Comparison of ENCODE assay signal across 8 mouse cellular contexts in the genomic region with DNA sequence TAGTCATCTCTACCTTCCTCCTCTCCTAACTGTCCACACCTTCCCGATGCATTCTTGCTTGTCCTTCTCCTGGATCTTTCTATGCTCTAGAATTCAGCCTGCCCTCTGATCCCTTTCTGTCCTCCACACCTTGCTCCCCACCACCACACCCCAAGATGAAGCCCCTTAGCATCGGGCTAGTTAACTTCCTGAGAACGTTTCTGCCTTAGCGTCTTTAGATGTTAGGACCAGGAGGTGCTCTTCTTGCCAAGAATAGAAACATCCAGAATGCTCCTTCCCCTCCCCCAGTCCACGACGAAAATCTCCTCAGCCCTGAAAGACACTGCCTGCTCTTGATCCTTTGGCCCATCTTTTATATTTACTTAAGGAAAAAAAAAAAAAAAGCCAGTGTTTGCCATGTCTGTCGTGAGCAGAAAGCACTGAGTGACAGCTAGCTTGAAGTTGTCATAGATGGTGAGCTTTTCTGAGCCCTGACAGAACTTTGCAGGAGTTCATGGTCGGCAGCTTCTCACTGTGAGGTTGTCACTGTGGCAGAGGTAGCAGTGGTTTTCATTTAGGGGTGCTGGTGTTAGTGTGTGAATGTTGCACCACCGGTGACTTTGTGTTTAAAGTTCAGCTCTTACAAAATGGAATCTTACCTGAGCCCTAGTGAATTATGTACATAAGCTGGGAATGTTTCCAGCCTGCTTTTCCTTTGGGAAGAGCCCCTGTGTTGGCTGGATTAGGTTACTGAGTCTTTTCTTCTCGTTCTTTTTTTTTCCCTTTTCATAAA. TPM values are rescaled to one million over a fixed set of nuclear protein-coding genes. Genes with fewer than 3 reads are reported as not detected.
DNase-seq lines count a peak whose midpoint lies in the region; ATAC-seq and TF ChIP-seq lines count a peak whose summit lies in the region.

No protein-coding gene starts in this region.

- H3K27me3 ChIP-seq in heart, adult 2 months (ENCODE audit: control insufficient read depth, insufficient read depth, low read length) = no peaks in the 10 kb centered on the region
- no peaks in the 10 kb centered on the region for H3K27me3 ChIP-seq in CH12.LX (replicated peaks)
- H3K27me3 ChIP-seq in limb, embryonic 10.5 days (ENCODE audit: low read depth, poor library complexity, severe bottlenecking) = no peaks in the 10 kb centered on the region
- H3K27me3 ChIP-seq in neural tube, embryonic 15.5 days (replicated peaks) = no peaks in the 10 kb centered on the region

- WGBS in heart, adult 2 months = 12% methylated on average over 10 of the region's 10 CpGs
- WGBS in limb, embryonic 10.5 days = 34% methylated on average over 10 of the region's 10 CpGs
- WGBS in neural tube, embryonic 15.5 days = 21% methylated on average over 10 of the region's 10 CpGs

- dilution Hi-C loops in CH12.LX (cut with MboI; ENCODE audit: extremely low pct_ligation_motif_present, extremely low pct_unique_long_range_greater_than_20kb, low sequenced_read_pairs) = no loop called here

- in situ Hi-C loops in CH12.LX (cut with MboI; ENCODE audit: low pct_ligation_motif_present, low pct_unique_long_range_greater_than_20kb, low sequenced_read_pairs) = loop anchor here (5.0 kb wide), 1 partner anchor 36 kb away; no protein-coding TSS in a partner anchor

- H3K4me1 ChIP-seq in heart, adult 2 months (ENCODE audit: control insufficient read depth, insufficient read depth, low read length) = peaks cover 13% of the 10 kb centered on the region
- peaks cover 5 to 21% of the 10 kb centered on the region in 2 experiments for H3K4me1 ChIP-seq in CH12.LX (ENCODE audit: control insufficient read depth in 1 of 2, insufficient read depth in 2 of 2)
- peaks cover 7% of the 10 kb centered on the region; the same call in 1 of the 2 replicates for H3K4me1 ChIP-seq in embryonic fibroblast, embryonic 13.5 days (ENCODE audit: control insufficient read depth, insufficient read depth, low read length)
- H3K4me1 ChIP-seq in limb, embryonic 10.5 days = peaks cover 28% of the 10 kb centered on the region
- peaks cover 51% of the 10 kb centered on the region for H3K4me1 ChIP-seq in neural tube, embryonic 15.5 days

- ATAC-seq in neural tube, embryonic 15.5 days (ENCODE audit: low FRiP score) = no peak

- TF ChIP-seq CTCF in heart, adult 2 months (IDR thresholded peaks at IDR 0.05) = no peak
- no peak for TF ChIP-seq CTCF in CH12.LX (conservative IDR thresholded peaks at IDR 0.05 in 1 of 2, IDR thresholded peaks at IDR 0.05 in 1 of 2; ENCODE audit: low read depth in 2 of 2, low read length in 2 of 2)
- no peak for TF ChIP-seq CTCF in embryonic fibroblast, embryonic 13.5 days (IDR thresholded peaks at IDR 0.05; ENCODE audit: borderline replicate concordance, insufficient read depth, low read length)

- H3K9me3 ChIP-seq in CH12.LX (replicated peaks; ENCODE audit: low read length) = no peaks in the 10 kb centered on the region
- no peaks in the 10 kb centered on the region for H3K9me3 ChIP-seq in limb, embryonic 10.5 days (replicated peaks)
- no peaks in the 10 kb centered on the region for H3K9me3 ChIP-seq in neural tube, embryonic 15.5 days (replicated peaks)

- peak overlapping the region; percentile 74 for H3K4me2 ChIP-seq in CH12.LX (ENCODE audit: insufficient read depth, low read depth, poor library complexity, severe bottlenecking)
- peak overlapping the region; percentile 88 for H3K4me2 ChIP-seq in neural tube, embryonic 15.5 days

- TF ChIP-seq RAD21 in CH12.LX (IDR thresholded peaks at IDR 0.05; ENCODE audit: low read depth, low read length) = no peak

- H3K9ac ChIP-seq in heart, adult 2 months (ENCODE audit: low read depth, low read length) = peak overlapping the region; percentile 95
- peak overlapping the region; percentile 83; the same call in 1 of the 2 replicates for H3K9ac ChIP-seq in CH12.LX (ENCODE audit: insufficient read depth, low read depth)
- peak overlapping the region; percentile 86 for H3K9ac ChIP-seq in neural tube, embryonic 15.5 days (replicated peaks)

- no peak for DNase-seq in heart, adult 2 months
- DNase-seq in heart, adult 8-10 months (ENCODE audit: low spot score) = no peak
- no peak for DNase-seq in CH12.LX (ENCODE audit: extremely low read depth)
- DNase-seq in limb, embryonic 10.5 days (ENCODE audit: low spot score) = no peak
- no peak for DNase-seq in frontal cortex, postnatal 25 days (ENCODE audit: low spot score in 2 of 2)
- DNase-seq in urinary bladder, adult 18-20 months (ENCODE audit: low spot score in 2 of 2) = no peak

- peaks cover 6% of the 10 kb centered on the region for H3K79me2 ChIP-seq in heart, adult 2 months (replicated peaks; ENCODE audit: control insufficient read depth, insufficient read depth, low read length)
- peaks cover 33% of the 10 kb centered on the region for H3K79me2 ChIP-seq in CH12.LX (replicated peaks; ENCODE audit: control insufficient read depth, extremely low read depth, insufficient read depth, poor library complexity, severe bottlenecking)

- H3K27ac ChIP-seq in heart, adult 2 months = no peak overlapping the region; the same call in 1 of the 2 replicates
- H3K27ac ChIP-seq in CH12.LX (ENCODE audit: insufficient read depth, low read depth) = no peak overlapping the region
- no peak overlapping the region for H3K27ac ChIP-seq in embryonic fibroblast, embryonic 13.5 days (ENCODE audit: insufficient read depth, low read length)
- H3K27ac ChIP-seq in limb, embryonic 10.5 days = no peak overlapping the region; the same call in 1 of the 2 replicates
- H3K27ac ChIP-seq in neural tube, embryonic 15.5 days (replicated peaks) = peak overlapping the region; percentile 96; the same call in 1 of the 2 replicates

- TF ChIP-seq POLR2A in heart, adult 2 months (IDR thresholded peaks at IDR 0.05; ENCODE audit: insufficient read depth, low read depth, low read length) = no peak
- TF ChIP-seq POLR2A in CH12.LX (IDR thresholded peaks at IDR 0.05; ENCODE audit: low read depth, low read length) = no peak
- TF ChIP-seq POLR2A in embryonic fibroblast, embryonic 13.5 days (IDR thresholded peaks at IDR 0.05; ENCODE audit: low read depth, low read length) = no peak

- intact Hi-C loops in heart, adult 2 months (cut with DNase I) = loop anchor here (2.0 to 5.0 kb wide), 3 partner anchors 40 to 161 kb away; partner anchors contain the start of genes Brd7 and Cnep1r1

- H3K36me3 ChIP-seq in heart, adult 2 months (ENCODE audit: control insufficient read depth, insufficient read depth, low read length) = peaks cover 29% of the 10 kb centered on the region
- H3K36me3 ChIP-seq in CH12.LX (replicated peaks in 1 of 2; ENCODE audit: control insufficient read depth in 1 of 2, insufficient read depth in 1 of 2, low read length in 1 of 2) = peaks cover 4 to 48% of the 10 kb centered on the region in 2 experiments
- peaks cover 27% of the 10 kb centered on the region for H3K36me3 ChIP-seq in limb, embryonic 10.5 days
- no peaks in the 10 kb centered on the region for H3K36me3 ChIP-seq in neural tube, embryonic 15.5 days

- TF ChIP-seq EP300 in heart, adult 2 months (IDR thresholded peaks at IDR 0.05; ENCODE audit: insufficient read depth, low read depth, low read length) = no peak
- TF ChIP-seq EP300 in CH12.LX (IDR thresholded peaks at IDR 0.05; ENCODE audit: low read length) = no peak

- peak overlapping the region; percentile 76 for H3K4me3 ChIP-seq in heart, adult 2 months
- peak overlapping the region; percentile 58 to 91 (median 80) for H3K4me3 ChIP-seq in CH12.LX (replicated peaks in 1 of 3; ENCODE audit: low read depth in 2 of 3, low read length in 2 of 3, poor library complexity in 1 of 3)
- H3K4me3 ChIP-seq in embryonic fibroblast, embryonic 13.5 days (ENCODE audit: insufficient read depth, low read length) = peak overlapping the region; percentile 65
- peak overlapping the region; percentile 96 for H3K4me3 ChIP-seq in limb, embryonic 10.5 days
- peak overlapping the region; percentile 91 for H3K4me3 ChIP-seq in neural tube, embryonic 15.5 days (replicated peaks)

TF ChIP-seq in CH12.LX, 34 proteins besides CTCF, POLR2A, EP300 and RAD21:
- 0 out of 2 replicates have a peak, but pooled peaks have one; percentile 15 for TF ChIP-seq ZNF384 (IDR thresholded peaks at IDR 0.05; ENCODE audit: low read depth, low read length)
- no peak for TF ChIP-seq TCF12 (IDR thresholded peaks at IDR 0.05; ENCODE audit: low read depth, low read length)
- no peak for TF ChIP-seq CHD1 (IDR thresholded peaks at IDR 0.05; ENCODE audit: low read depth, low read length)

RNA-seq across cellular contexts. Expression of gene Tent4b, which starts 1.9 kb away (rescaled TPM):
- total RNA-seq in heart, adult 2 months (2021) = 10 to 100 TPM; 18.8 to 19.2 TPM
- polyA plus RNA-seq in heart, adult 2 months (2012; rRNA removed) = 14.3 and 22.5 TPM in 2 replicates
- 10 to 100 TPM; 17.2 to 20.5 (median 18.7) TPM for total RNA-seq in heart, adult 8-10 months (2022)
- total RNA-seq in CH12.LX (2012; rRNA removed) (20.1 and 26.8 TPM in 2 replicates), CH12.LX (2014; rRNA removed) (27.9 and 33.6 TPM in 2 replicates)
- polyA plus RNA-seq in CH12.LX (2012; ENCODE audit: insufficient read length, low read depth) = 32.4 and 37.8 TPM in 2 replicates
- polyA plus RNA-seq in embryonic fibroblast, embryonic 13.5 days (2011; ENCODE audit: insufficient read length, low read depth, missing spikeins) = 20.6 and 22.3 TPM in 2 replicates
- 9.9 and 10.0 TPM in 2 replicates for polyA plus RNA-seq in limb, embryonic 10.5 days (2016; fragmentation: Nextera tagmentation; extraction: Ambion mirVana)
- 8.5 and 9.7 TPM in 2 replicates for polyA plus RNA-seq in neural tube, embryonic 15.5 days (2015; fragmentation: Nextera tagmentation; extraction: Ambion mirVana)
